Mouse (Mus musculus) frontal cortex, postnatal 14 days (tissue): ENCODE results near the gene Adcy9.

Experiments
- DNase-seq, 2 experiments: peaks; one replicate each; pipeline ENCODE4 v3.0.0; 2022; ENCODE audit warnings: low spot score in 2 of 2

Gene Adcy9

GRCm38 (mm10) chr16:4418776-4419545 lies 1.3 kb downstream of the Adcy9 start:
- DNase-seq = no peak

GRCm38 (mm10) chr16:4418072-4418471 lies 2.2 kb downstream of the Adcy9 start:
- DNase-seq = no peak

GRCm38 (mm10) chr16:4417455-4417854 lies 2.8 kb downstream of the Adcy9 start:
- DNase-seq = no peak

- DNase-seq = no peak
Observed at GRCm38 (mm10) chr16:4414881-4415585, 5.3 kb downstream of the Adcy9 start.

GRCm38 (mm10) chr16:4413988-4414880 lies 6.1 kb downstream of the Adcy9 start:
- DNase-seq = no peak

- DNase-seq = no peak
Observed at GRCm38 (mm10) chr16:4413301-4413700, 7.0 kb downstream of the Adcy9 start.

- no peak for DNase-seq
Observed at GRCm38 (mm10) chr16:4412298-4412697, 8.0 kb downstream of the Adcy9 start.

- DNase-seq = no peak
Observed at GRCm38 (mm10) chr16:4411296-4411695, 9.0 kb downstream of the Adcy9 start.

GRCm38 (mm10) chr16:4407536-4407935 lies 12.8 kb downstream of the Adcy9 start:
- DNase-seq = no peak

GRCm38 (mm10) chr16:4406706-4407105 lies 13.6 kb downstream of the Adcy9 start:
- DNase-seq = no peak

- no peak for DNase-seq
Observed at GRCm38 (mm10) chr16:4406047-4406586, 14.2 kb downstream of the Adcy9 start.

- DNase-seq = no peak
Observed at GRCm38 (mm10) chr16:4404933-4405761, 15.2 kb downstream of the Adcy9 start.

GRCm38 (mm10) chr16:4401109-4401508 lies 19.2 kb downstream of the Adcy9 start:
- no peak for DNase-seq

GRCm38 (mm10) chr16:4399471-4400223 lies 20.7 kb downstream of the Adcy9 start:
- no peak for DNase-seq

- no peak for DNase-seq
Observed at GRCm38 (mm10) chr16:4398782-4399181, 21.5 kb downstream of the Adcy9 start.

GRCm38 (mm10) chr16:4397636-4398035 lies 22.7 kb downstream of the Adcy9 start:
- no peak for DNase-seq

GRCm38 (mm10) chr16:4395687-4396341 lies 24.5 kb downstream of the Adcy9 start:
- DNase-seq = no peak

- no peak for DNase-seq
Observed at GRCm38 (mm10) chr16:4394991-4395590, 25.2 kb downstream of the Adcy9 start.

- no peak for DNase-seq
Observed at GRCm38 (mm10) chr16:4383473-4384038, 36.7 kb downstream of the Adcy9 start.
